Mouse (Mus musculus) midbrain, embryonic 15.5 days (tissue): ENCODE results near the gene Cldn20. TPM values are rescaled to one million over a fixed set of nuclear protein-coding genes. Genes with fewer than 3 reads are reported as not detected.

Source experiments
- ATAC-seq: fragments of 200-750 bp; cut with Nextera tagmentation; replicated peaks from 2 replicates; pipeline ENCODE4 v1.8.0; 2017; ENCODE audit warnings: moderate TSS enrichment
- H3K27ac ChIP-seq: fragments of 300-500 bp; sonication (generic); 2 replicates; pipeline ENCODE4 v1.5.1; 2015; ENCODE audit warnings: mild to moderate bottlenecking, inconsistent platforms
- H3K27me3 ChIP-seq: fragments of 300-500 bp; sonication (generic); replicated peaks from 2 replicates; pipeline ENCODE4 v1.6.1; 2015; ENCODE audit warnings: inconsistent platforms
- H3K36me3 ChIP-seq: fragments of 300-500 bp; sonication (generic); replicated peaks from 2 replicates; pipeline ENCODE4 v1.6.1; 2015; ENCODE audit warnings: inconsistent platforms
- H3K4me1 ChIP-seq: fragments of 300-500 bp; sonication (generic); 2 replicates; pipeline ENCODE4 v1.6.1; 2015; ENCODE audit warnings: inconsistent platforms
- H3K4me2 ChIP-seq: fragments of 300-500 bp; sonication (generic); 2 replicates; pipeline ENCODE4 v1.6.1; 2015; ENCODE audit warnings: inconsistent platforms, mild to moderate bottlenecking, moderate library complexity
- H3K4me3 ChIP-seq: fragments of 300-500 bp; sonication (generic); 2 replicates; pipeline ENCODE4 v1.5.1; 2015; ENCODE audit warnings: mild to moderate bottlenecking, inconsistent platforms
- H3K9ac ChIP-seq: fragments of 300-500 bp; sonication (generic); 2 replicates; pipeline ENCODE4 v1.6.1; 2015; ENCODE audit warnings: mild to moderate bottlenecking, inconsistent platforms
- H3K9me3 ChIP-seq: fragments of 300-500 bp; sonication (generic); 2 replicates; pipeline ENCODE4 v1.6.1; 2016; ENCODE audit warnings: inconsistent platforms
- WGBS: fragments of 180-500 bp; shearing (Covaris S2); methylation state at CpG from one replicate; pipeline ENCODE4 v1.1.7; 2015; ENCODE audit warnings: mixed read lengths; 5-methylcytosine and 5-hydroxymethylcytosine counted together
- polyA plus RNA-seq: library from polyadenylated mRNA; unstranded; fragments of >200 nt; fragmentation: Nextera tagmentation; extraction: Ambion mirVana; gene quantifications from 2 replicates; pipeline ENCODE4 v1.2.1, GENCODE M21; 2015

The Cldn20 gene
- not detected in 2 replicates for polyA plus RNA-seq

- H3K4me1 ChIP-seq = no peaks in the 10 kb centered on the region
- ATAC-seq = no peak
- 85% methylated on average over 4 of the region's 4 CpGs for WGBS
These were observed at the start of gene Cldn20 for GRCm38 (mm10) chr17:3532254-3532653. Gene Cldn20, plus strand, starts transcription at chr17:3532554.

GRCm38 (mm10) chr17:3483091-3483490 is 49.3 kb upstream of the Cldn20 start:
- no peak overlapping the region for H3K9ac ChIP-seq
- no peak overlapping the region for H3K4me3 ChIP-seq
- H3K27me3 ChIP-seq = no peaks in the 10 kb centered on the region
- 87% methylated on average over 8 of the region's 8 CpGs for WGBS
- no peak overlapping the region for H3K27ac ChIP-seq
- H3K36me3 ChIP-seq = no peaks in the 10 kb centered on the region
- no peak for ATAC-seq
- no peaks in the 10 kb centered on the region for H3K4me1 ChIP-seq
- no peaks in the 10 kb centered on the region for H3K9me3 ChIP-seq
- H3K4me2 ChIP-seq = no peak overlapping the region

More at GRCm38 (mm10) chr17:3532254-3532653, at the start of gene Cldn20:
- H3K4me3 ChIP-seq = no peak within 1 kb of the TSS
- H3K36me3 ChIP-seq = no peaks in the 10 kb centered on the region
- H3K27me3 ChIP-seq = no peaks in the 10 kb centered on the region
- no peak within 1 kb of the TSS for H3K4me2 ChIP-seq
- no peaks in the 10 kb centered on the region for H3K9me3 ChIP-seq
- H3K9ac ChIP-seq = no peak within 1 kb of the TSS
- no peak within 1 kb of the TSS for H3K27ac ChIP-seq

- Histone ChIP-seq H3K36me3 (no peaks in the 10 kb centered on the region), H3K4me2 (no peak overlapping the region), H3K9me3 (no peaks in the 10 kb centered on the region), H3K4me3 (no peak overlapping the region), H3K27me3 (no peaks in the 10 kb centered on the region), H3K27ac (no peak overlapping the region), H3K9ac (no peak overlapping the region), H3K4me1 (no peaks in the 10 kb centered on the region)
- 67% methylated on average over 7 of the region's 7 CpGs for WGBS
- ATAC-seq = no peak
These were observed 46.5 kb upstream of the Cldn20 start for GRCm38 (mm10) chr17:3485851-3486250.

GRCm38 (mm10) chr17:3487211-3487610 is 45.1 kb upstream of the Cldn20 start:
- WGBS = 92% methylated on average over 4 of the region's 4 CpGs
- Histone ChIP-seq H3K36me3 (no peaks in the 10 kb centered on the region), H3K9ac (no peak overlapping the region), H3K27me3 (no peaks in the 10 kb centered on the region), H3K4me1 (no peaks in the 10 kb centered on the region), H3K9me3 (no peaks in the 10 kb centered on the region), H3K27ac (no peak overlapping the region), H3K4me2 (no peak overlapping the region), H3K4me3 (no peak overlapping the region)
- no peak for ATAC-seq

GRCm38 (mm10) chr17:3487721-3488601 is 44.4 kb upstream of the Cldn20 start:
- no peak for ATAC-seq
- 73% methylated on average over 12 of the region's 12 CpGs for WGBS
- Histone ChIP-seq H3K4me3 (no peak overlapping the region), H3K9ac (no peak overlapping the region), H3K9me3 (no peaks in the 10 kb centered on the region), H3K36me3 (no peaks in the 10 kb centered on the region), H3K27me3 (no peaks in the 10 kb centered on the region), H3K4me1 (no peaks in the 10 kb centered on the region), H3K27ac (no peak overlapping the region), H3K4me2 (no peak overlapping the region)

- Histone ChIP-seq H3K9me3 (no peaks in the 10 kb centered on the region), H3K9ac (no peak overlapping the region), H3K4me3 (no peak overlapping the region), H3K27ac (no peak overlapping the region), H3K4me1 (no peaks in the 10 kb centered on the region), H3K36me3 (no peaks in the 10 kb centered on the region), H3K27me3 (no peaks in the 10 kb centered on the region), H3K4me2 (no peak overlapping the region)
- 87% methylated on average over 11 of the region's 11 CpGs for whole genome bisulfite sequencing
- no peak for ATAC-seq
These were observed 42.0 kb upstream of the Cldn20 start for GRCm38 (mm10) chr17:3490216-3490895.

GRCm38 (mm10) chr17:3491065-3491464 is 41.3 kb upstream of the Cldn20 start:
- ATAC-seq = no peak
- Histone ChIP-seq H3K4me2 (no peak overlapping the region), H3K36me3 (no peaks in the 10 kb centered on the region), H3K4me1 (no peaks in the 10 kb centered on the region), H3K9ac (no peak overlapping the region), H3K27ac (no peak overlapping the region), H3K27me3 (no peaks in the 10 kb centered on the region), H3K9me3 (no peaks in the 10 kb centered on the region), H3K4me3 (no peak overlapping the region)
- WGBS = 68% methylated on average over 5 of the region's 5 CpGs

- no peak overlapping the region for H3K27ac ChIP-seq
- H3K4me3 ChIP-seq = no peak overlapping the region
- WGBS = 90% methylated on average over 6 of the region's 6 CpGs
- no peaks in the 10 kb centered on the region for H3K27me3 ChIP-seq
- H3K36me3 ChIP-seq = no peaks in the 10 kb centered on the region
- no peak overlapping the region for H3K9ac ChIP-seq
- ATAC-seq = no peak
- no peaks in the 10 kb centered on the region for H3K4me1 ChIP-seq
- no peaks in the 10 kb centered on the region for H3K9me3 ChIP-seq
- H3K4me2 ChIP-seq = no peak overlapping the region
These were observed 40.7 kb upstream of the Cldn20 start for GRCm38 (mm10) chr17:3491667-3492066.

GRCm38 (mm10) chr17:3495576-3495975 is 36.8 kb upstream of the Cldn20 start:
- no peaks in the 10 kb centered on the region for H3K9me3 ChIP-seq
- H3K36me3 ChIP-seq = no peaks in the 10 kb centered on the region
- no peak overlapping the region for H3K9ac ChIP-seq
- no peaks in the 10 kb centered on the region for H3K4me1 ChIP-seq
- no peak overlapping the region for H3K4me3 ChIP-seq
- WGBS = 78% methylated on average over 2 of the region's 2 CpGs
- H3K27me3 ChIP-seq = no peaks in the 10 kb centered on the region
- H3K27ac ChIP-seq = no peak overlapping the region
- ATAC-seq = no peak
- no peak overlapping the region for H3K4me2 ChIP-seq

- H3K27me3 ChIP-seq = no peaks in the 10 kb centered on the region
- no peak overlapping the region for H3K4me3 ChIP-seq
- no peak overlapping the region for H3K9ac ChIP-seq
- H3K27ac ChIP-seq = no peak overlapping the region
- no peaks in the 10 kb centered on the region for H3K36me3 ChIP-seq
- H3K4me2 ChIP-seq = no peak overlapping the region
- no peaks in the 10 kb centered on the region for H3K9me3 ChIP-seq
- no peak for ATAC-seq
- 93% methylated on average over 3 of the region's 3 CpGs for WGBS
- H3K4me1 ChIP-seq = no peaks in the 10 kb centered on the region
These were observed 36.3 kb upstream of the Cldn20 start for GRCm38 (mm10) chr17:3496080-3496479.

GRCm38 (mm10) chr17:3498086-3498485 is 34.3 kb upstream of the Cldn20 start:
- Histone ChIP-seq H3K36me3 (no peaks in the 10 kb centered on the region), H3K4me1 (no peaks in the 10 kb centered on the region), H3K9ac (no peak overlapping the region), H3K27me3 (no peaks in the 10 kb centered on the region), H3K4me2 (no peak overlapping the region), H3K4me3 (no peak overlapping the region), H3K9me3 (no peaks in the 10 kb centered on the region), H3K27ac (no peak overlapping the region)
- no peak for ATAC-seq
- 25% methylated on average over 3 of the region's 3 CpGs for WGBS

GRCm38 (mm10) chr17:3498580-3498979 is 33.8 kb upstream of the Cldn20 start:
- H3K4me2 ChIP-seq = no peak overlapping the region
- H3K9me3 ChIP-seq = no peaks in the 10 kb centered on the region
- no peak overlapping the region for H3K4me3 ChIP-seq
- H3K36me3 ChIP-seq = no peaks in the 10 kb centered on the region
- H3K4me1 ChIP-seq = no peaks in the 10 kb centered on the region
- H3K27ac ChIP-seq = no peak overlapping the region
- WGBS = 94% methylated on average over 3 of the region's 3 CpGs
- no peak for ATAC-seq
- H3K9ac ChIP-seq = no peak overlapping the region
- H3K27me3 ChIP-seq = no peaks in the 10 kb centered on the region
